Mouse (Mus musculus) intestine, embryonic 15.5 days (tissue): Measurements from ENCODE around the gene Inhbb. TPM values are rescaled to one million over a fixed set of nuclear protein-coding genes. Genes with fewer than 3 reads are reported as not detected.

ENCODE experiments used
- ATAC-seq: fragments of 200-750 bp; cut with Nextera tagmentation; 2 replicates; pipeline ENCODE4 v1.8.0; 2017; ENCODE audit warnings: moderate TSS enrichment, moderate library complexity
- H3K27ac ChIP-seq: fragments of 300-500 bp; sonication (generic); 2 replicates; pipeline ENCODE4 v1.5.1; 2015; ENCODE audit warnings: mild to moderate bottlenecking, inconsistent platforms
- H3K27me3 ChIP-seq: fragments of 300-500 bp; sonication (generic); replicated peaks from 2 replicates; pipeline ENCODE4 v1.6.1; 2015; ENCODE audit warnings: inconsistent platforms
- H3K36me3 ChIP-seq: fragments of 300-500 bp; sonication (generic); 2 replicates; pipeline ENCODE4 v1.6.1; 2015; ENCODE audit warnings: inconsistent platforms
- H3K4me1 ChIP-seq: fragments of 300-500 bp; sonication (generic); replicated peaks from 2 replicates; pipeline ENCODE4 v1.6.1; 2015; ENCODE audit warnings: inconsistent platforms
- H3K4me2 ChIP-seq: fragments of 300-500 bp; sonication (generic); replicated peaks from 2 replicates; pipeline ENCODE4 v1.6.1; 2015; ENCODE audit warnings: mild to moderate bottlenecking, inconsistent platforms
- H3K4me3 ChIP-seq: fragments of 300-500 bp; sonication (generic); replicated peaks from 2 replicates; pipeline ENCODE4 v1.5.1; 2015; ENCODE audit warnings: inconsistent platforms
- H3K9ac ChIP-seq: fragments of 300-500 bp; sonication (generic); 2 replicates; pipeline ENCODE4 v1.6.1; 2015; ENCODE audit warnings: inconsistent platforms
- H3K9me3 ChIP-seq: fragments of 300-500 bp; sonication (generic); 2 replicates; pipeline ENCODE4 v1.6.1; 2016; ENCODE audit warnings: inconsistent platforms
- WGBS: fragments of 180-500 bp; shearing (Covaris S2); methylation state at CpG from one replicate; pipeline ENCODE4 v1.1.7; 2015; 5-methylcytosine and 5-hydroxymethylcytosine counted together
- polyA plus RNA-seq: library from polyadenylated mRNA; unstranded; fragments of >200 nt; fragmentation: Nextera tagmentation; extraction: Ambion mirVana; gene quantifications from 2 replicates; pipeline ENCODE4 v1.2.1, GENCODE M21; 2015

Gene Inhbb
- polyA plus RNA-seq, 1 experiment from 2014 or later, result 0.11 TPM

DNA sequence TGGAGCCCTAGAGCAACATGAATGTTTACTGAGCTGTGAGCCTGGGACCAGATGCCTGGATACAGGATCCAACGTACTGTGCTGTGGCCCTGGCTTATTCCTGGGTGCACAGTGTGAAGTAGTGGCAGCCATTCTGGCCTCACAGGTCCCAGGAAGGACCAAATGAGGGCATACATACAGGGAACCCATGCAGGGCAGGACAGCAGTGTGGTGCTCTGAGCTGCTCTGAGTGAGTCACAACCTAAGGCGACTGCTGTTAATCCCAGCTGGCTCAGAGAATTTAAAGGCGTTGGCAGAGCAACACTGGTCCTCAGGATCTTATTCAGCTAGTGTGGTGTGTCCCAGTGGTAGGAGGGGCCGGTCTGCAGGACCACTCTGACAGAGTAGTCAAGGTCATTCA, 31.4 kb downstream of the Inhbb start:
- Histone ChIP-seq H3K4me3 (no peak overlapping the region), H3K4me1 (0 out of 2 replicates have a peak, but pooled peaks cover 4% of the 10 kb centered on the region), H3K4me2 (no peak overlapping the region), H3K27me3 (no peaks in the 10 kb centered on the region), H3K36me3 (no peaks in the 10 kb centered on the region), H3K9ac (no peak overlapping the region), H3K27ac (no peak overlapping the region), H3K9me3 (no peaks in the 10 kb centered on the region)
- no peak for ATAC-seq
- 55% methylated on average over 4 of the region's 4 CpGs for WGBS

DNA sequence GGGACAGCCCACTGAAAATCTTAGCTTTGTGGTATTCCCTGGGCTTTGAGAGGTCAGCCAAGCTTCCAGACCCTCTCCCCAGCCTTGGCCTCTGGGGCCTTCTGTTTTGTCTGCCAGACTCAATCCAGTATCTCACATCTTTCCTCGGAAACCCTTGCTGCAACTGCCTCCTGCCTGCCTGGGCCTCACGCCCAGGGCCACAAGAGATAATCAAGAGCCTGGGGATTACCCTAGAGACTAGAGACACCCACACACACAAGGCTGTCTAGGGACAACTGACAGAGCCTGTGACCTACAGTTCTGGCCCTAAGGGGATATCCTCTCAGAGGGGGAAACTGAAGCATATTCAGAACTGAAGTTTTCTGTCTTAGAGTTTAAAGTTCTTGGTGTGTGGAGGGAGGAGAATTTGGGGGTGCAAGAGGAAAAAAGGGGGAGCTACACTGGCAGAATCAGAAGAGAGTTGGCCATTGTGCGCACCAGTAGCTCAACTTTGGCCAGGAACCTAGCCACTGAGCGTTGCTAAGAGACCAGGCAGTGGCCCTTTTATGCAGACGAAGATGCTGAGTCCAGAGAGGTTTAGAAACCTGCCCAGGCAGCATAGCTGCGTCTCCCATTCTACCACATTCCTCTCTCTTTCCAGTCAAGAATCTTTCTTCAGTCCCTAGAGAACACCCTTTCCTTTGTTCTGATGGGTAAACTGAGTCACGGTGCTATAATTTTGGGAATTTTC, 32.1 kb downstream of the Inhbb start:
- H3K9me3 ChIP-seq, result no peaks in the 10 kb centered on the region
- H3K27ac ChIP-seq, result no peak overlapping the region
- no peak for ATAC-seq
- H3K4me2 ChIP-seq, result no peak overlapping the region
- no peaks in the 10 kb centered on the region for H3K36me3 ChIP-seq
- no peak overlapping the region for H3K4me3 ChIP-seq
- 66% methylated on average over 7 of the region's 7 CpGs for WGBS
- no peak overlapping the region for H3K9ac ChIP-seq
- H3K4me1 ChIP-seq, result 0 out of 2 replicates have a peak, but pooled peaks cover 4% of the 10 kb centered on the region
- H3K27me3 ChIP-seq, result no peaks in the 10 kb centered on the region

DNA sequence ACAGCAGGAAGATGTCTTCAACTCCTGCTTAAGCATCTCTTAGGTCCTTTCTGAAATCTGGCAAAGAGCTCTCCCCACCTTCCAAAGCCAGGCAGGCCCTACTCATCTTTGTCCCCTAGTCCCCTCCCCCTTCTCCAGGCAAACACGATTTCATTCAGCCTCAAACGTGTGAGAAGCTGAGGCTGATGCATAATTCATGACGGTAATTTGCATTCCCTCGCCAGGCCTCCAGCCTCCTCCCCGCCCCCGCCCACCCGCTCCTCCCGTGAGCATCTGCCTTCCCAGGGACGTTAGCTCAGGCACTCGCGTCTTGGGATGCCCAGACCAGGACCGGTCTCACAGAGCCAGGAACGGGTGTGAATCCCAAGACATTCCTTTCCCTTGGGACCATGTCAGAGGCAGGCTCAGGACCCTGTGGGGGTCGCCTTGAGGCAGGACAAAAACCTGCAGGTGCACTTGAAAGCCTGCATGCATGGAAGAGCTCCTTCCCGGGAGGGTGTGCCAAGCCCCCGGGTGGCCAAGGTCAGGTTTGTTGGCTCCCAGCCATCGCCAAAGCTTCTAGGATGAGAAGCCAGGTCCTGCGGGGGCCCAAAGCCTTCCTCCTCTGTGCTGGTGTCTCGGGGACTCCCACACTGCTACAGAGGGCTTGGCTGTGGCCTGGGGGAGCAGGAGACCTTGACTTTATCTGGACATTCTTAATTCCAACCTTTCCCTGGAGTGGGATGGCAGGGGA, 33.2 kb downstream of the Inhbb start:
- peak; percentile 29; the same call in 1 of the 2 replicates for ATAC-seq
- Histone ChIP-seq H3K27me3 (no peaks in the 10 kb centered on the region), H3K36me3 (no peaks in the 10 kb centered on the region), H3K27ac (no peak overlapping the region), H3K9ac (no peak overlapping the region), H3K9me3 (no peaks in the 10 kb centered on the region), H3K4me2 (no peak overlapping the region), H3K4me3 (no peak overlapping the region), H3K4me1 (0 out of 2 replicates have a peak, but pooled peaks cover 4% of the 10 kb centered on the region)
- WGBS, result 8% methylated on average over 19 of the region's 19 CpGs

DNA sequence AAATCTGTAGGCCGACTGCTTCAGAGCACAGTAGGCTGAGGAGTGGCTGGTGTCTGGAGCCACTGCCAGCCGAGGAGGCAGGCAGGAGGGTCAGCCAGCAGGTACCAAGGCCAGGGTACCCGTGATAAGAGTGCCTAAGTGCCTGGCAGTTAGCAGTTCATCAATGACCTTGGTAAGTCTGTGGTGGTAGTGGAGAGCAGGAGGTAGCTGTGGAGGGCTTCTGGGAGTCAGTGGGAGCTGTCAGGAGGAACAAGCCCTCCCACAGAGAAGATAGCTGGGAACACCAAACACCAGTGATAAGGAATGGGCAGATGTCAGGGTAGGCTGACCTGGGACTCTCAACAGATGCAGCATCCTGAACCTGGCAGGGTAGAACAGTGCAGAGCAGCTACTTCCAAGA, 35.7 kb downstream of the Inhbb start:
- H3K4me3 ChIP-seq, result no peak overlapping the region
- H3K4me2 ChIP-seq, result no peak overlapping the region
- H3K4me1 ChIP-seq, result 0 out of 2 replicates have a peak, but pooled peaks cover 3% of the 10 kb centered on the region
- no peak overlapping the region for H3K27ac ChIP-seq
- no peak for ATAC-seq
- no peaks in the 10 kb centered on the region for H3K36me3 ChIP-seq
- H3K9ac ChIP-seq, result no peak overlapping the region
- WGBS, result 77% methylated on average over 3 of the region's 3 CpGs
- no peaks in the 10 kb centered on the region for H3K9me3 ChIP-seq
- H3K27me3 ChIP-seq, result no peaks in the 10 kb centered on the region

DNA sequence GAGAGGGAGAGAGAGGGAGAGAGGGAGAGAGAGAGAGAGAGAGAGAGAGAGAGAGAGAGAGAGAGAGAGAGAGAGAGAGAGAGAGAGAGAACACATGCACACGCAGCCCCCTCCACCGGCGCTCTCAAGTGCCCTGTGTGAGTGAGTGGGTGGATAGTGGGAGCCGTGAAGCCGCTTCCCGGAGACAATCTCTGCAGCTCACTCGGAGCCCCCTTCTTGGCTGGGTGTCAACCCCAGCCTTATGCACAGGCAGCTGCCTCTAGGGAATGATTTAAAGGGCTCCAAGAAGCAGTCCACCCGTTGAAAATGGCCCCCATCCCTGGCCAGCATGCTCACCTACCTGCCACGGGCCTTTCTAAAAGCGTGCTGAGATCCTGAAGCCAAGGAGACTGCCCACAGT, 38.1 kb downstream of the Inhbb start:
- no peaks in the 10 kb centered on the region for H3K4me1 ChIP-seq
- WGBS, result 69% methylated on average over 10 of the region's 10 CpGs
- no peak overlapping the region for H3K27ac ChIP-seq
- H3K4me3 ChIP-seq, result no peak overlapping the region
- no peaks in the 10 kb centered on the region for H3K9me3 ChIP-seq
- ATAC-seq, result no peak
- no peak overlapping the region for H3K4me2 ChIP-seq
- no peaks in the 10 kb centered on the region for H3K36me3 ChIP-seq
- H3K9ac ChIP-seq, result no peak overlapping the region
- H3K27me3 ChIP-seq, result no peaks in the 10 kb centered on the region

DNA sequence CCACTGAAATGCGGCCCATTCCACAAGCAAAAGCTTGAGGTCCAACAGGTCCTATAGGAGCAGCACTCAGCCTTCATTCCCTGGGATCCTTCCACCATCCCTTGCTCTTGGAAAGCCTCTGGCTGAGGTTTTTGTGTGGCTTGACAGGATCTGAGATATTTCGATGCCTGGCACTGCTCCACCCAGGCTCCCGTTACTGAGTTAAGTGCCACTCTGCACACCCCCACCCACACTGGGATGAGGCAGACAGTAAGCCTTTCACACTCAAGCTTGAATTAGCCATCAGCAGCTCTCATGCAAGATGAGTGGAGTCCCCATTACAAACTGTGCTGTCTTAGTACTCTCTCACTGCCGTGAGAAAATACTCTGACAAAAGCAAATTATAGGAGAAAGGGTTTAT, 41.4 kb downstream of the Inhbb start:
- Histone ChIP-seq H3K27ac (no peak overlapping the region), H3K4me2 (no peak overlapping the region), H3K27me3 (no peaks in the 10 kb centered on the region), H3K36me3 (no peaks in the 10 kb centered on the region), H3K9me3 (no peaks in the 10 kb centered on the region), H3K9ac (no peak overlapping the region), H3K4me1 (no peaks in the 10 kb centered on the region), H3K4me3 (no peak overlapping the region)
- 78% methylated on average over 4 of the region's 4 CpGs for WGBS
- ATAC-seq, result no peak

DNA sequence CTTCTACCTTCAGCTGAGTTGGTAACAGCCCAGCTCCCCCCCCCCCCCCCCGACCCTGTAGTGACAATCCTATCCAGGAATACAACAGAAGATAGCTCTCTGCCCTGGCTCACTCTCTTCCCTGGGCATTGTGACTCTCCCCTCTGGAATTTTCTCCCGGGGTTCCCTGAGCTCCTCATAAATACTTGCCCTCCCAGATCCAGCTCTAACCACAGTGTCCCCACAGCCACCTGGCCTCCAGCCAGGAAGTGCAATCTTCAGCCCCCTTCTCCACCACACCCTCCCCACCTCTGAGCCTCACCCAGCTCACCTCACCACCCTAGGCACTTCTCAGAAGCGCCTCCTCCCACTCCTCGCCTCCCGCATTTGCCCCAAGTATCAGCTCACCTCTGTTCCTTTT, 46.7 kb downstream of the Inhbb start:
- WGBS, result 52% methylated on average over 5 of the region's 5 CpGs
- H3K36me3 ChIP-seq, result no peaks in the 10 kb centered on the region
- no peak overlapping the region for H3K4me2 ChIP-seq
- no peak overlapping the region for H3K9ac ChIP-seq
- peak; percentile 67 for ATAC-seq
- no peaks in the 10 kb centered on the region for H3K9me3 ChIP-seq
- H3K4me3 ChIP-seq, result no peak overlapping the region
- H3K27ac ChIP-seq, result no peak overlapping the region
- no peaks in the 10 kb centered on the region for H3K4me1 ChIP-seq
- no peaks in the 10 kb centered on the region for H3K27me3 ChIP-seq

DNA sequence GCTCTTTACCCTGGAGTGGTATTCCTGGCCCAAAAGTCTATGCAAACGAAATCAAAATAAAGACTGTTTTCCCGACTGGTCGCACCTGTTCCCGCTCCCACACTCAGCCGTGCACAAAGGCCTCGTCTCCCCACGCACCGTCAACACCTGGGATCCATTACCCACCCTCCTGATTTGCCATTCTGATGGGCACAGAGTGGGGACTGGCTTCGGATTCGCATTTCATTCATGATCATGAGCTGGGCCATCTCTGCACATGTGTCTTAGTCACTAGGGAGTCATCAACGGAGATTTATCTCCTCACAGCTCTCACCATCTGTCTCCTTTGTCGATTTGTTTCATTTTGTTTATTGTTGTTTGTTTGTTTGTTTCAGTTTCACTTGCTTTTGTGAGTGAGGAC, 54.5 kb downstream of the Inhbb start:
- H3K4me2 ChIP-seq, result no peak overlapping the region

DNA sequence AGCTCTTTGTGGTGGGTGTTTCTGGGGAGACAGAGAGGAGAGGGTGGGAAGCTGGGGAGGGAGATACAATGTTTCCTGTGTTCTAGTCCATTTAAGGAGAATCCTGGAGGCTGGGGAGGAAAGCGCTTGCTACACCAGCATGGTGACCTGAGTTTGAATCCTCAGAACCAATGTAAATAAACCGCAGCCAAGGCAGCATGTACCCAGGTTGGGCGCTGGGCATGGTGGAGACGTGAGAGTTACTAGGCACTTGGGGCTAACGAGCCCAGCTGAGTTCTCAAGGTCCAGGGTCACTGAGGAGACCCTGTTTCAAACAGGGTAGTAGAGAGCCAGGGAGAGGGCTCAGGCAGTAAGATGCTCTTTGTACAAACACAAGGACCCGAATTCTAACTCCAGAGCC, 55.7 kb downstream of the Inhbb start:
- no peaks in the 10 kb centered on the region for H3K9me3 ChIP-seq
- no peaks in the 10 kb centered on the region for H3K4me1 ChIP-seq
- WGBS, result 59% methylated on average over 6 of the region's 6 CpGs
- no peaks in the 10 kb centered on the region for H3K36me3 ChIP-seq
- H3K4me3 ChIP-seq, result no peak overlapping the region
- 0 out of 2 replicates have a peak, but pooled peaks cover 3% of the 10 kb centered on the region for H3K27me3 ChIP-seq
- no peak overlapping the region for H3K4me2 ChIP-seq
- no peak for ATAC-seq
- no peak overlapping the region for H3K9ac ChIP-seq
- H3K27ac ChIP-seq, result no peak overlapping the region

More for the DNA sequence above, 54.5 kb downstream of the Inhbb start:
- Histone ChIP-seq H3K4me3 (no peak overlapping the region), H3K27ac (no peak overlapping the region), H3K9ac (no peak overlapping the region), H3K27me3 (0 out of 2 replicates have a peak, but pooled peaks cover 3% of the 10 kb centered on the region), H3K36me3 (no peaks in the 10 kb centered on the region), H3K4me1 (no peaks in the 10 kb centered on the region), H3K9me3 (no peaks in the 10 kb centered on the region)
- 82% methylated on average over 12 of the region's 12 CpGs for WGBS
- no peak for ATAC-seq

Other genes with a start within 250 kb of the Inhbb start
- gene Ralb, start 82.5 kb upstream of the Inhbb start, polyA plus RNA-seq, result 172 and 179 TPM in 2 replicates
- gene Tmem185b, start 103.9 kb upstream of the Inhbb start, polyA plus RNA-seq, result 24.0 and 25.7 TPM in 2 replicates
- 38.6 and 39.4 TPM in 2 replicates for gene Epb41l5, start 226.8 kb upstream of the Inhbb start, polyA plus RNA-seq